In genomic region chr11:117782705-117783034, GRCm38 (mm10) we compare ENCODE assay signal across 8 mouse cellular contexts. TPM values are rescaled to one million over a fixed set of nuclear protein-coding genes. Genes with fewer than 3 reads are reported as not detected.
A peak's percentile ranks its signal among the peaks of the same experiment; 100 is the strongest.
DNase-seq lines count a peak whose midpoint lies in the region; ATAC-seq and TF ChIP-seq lines count a peak whose summit lies in the region.

No protein-coding gene starts in this region.

- WGBS in heart, embryonic 12.5 days, result 46% methylated on average over 9 of the region's 9 CpGs
- 57% methylated on average over 9 of the region's 9 CpGs for WGBS in forebrain, embryonic 16.5 days
- WGBS in liver, embryonic 16.5 days (ENCODE audit: insufficient replicate concordance), result 10% methylated on average over 9 of the region's 9 CpGs

- H3K4me1 ChIP-seq in heart, embryonic 12.5 days (replicated peaks), result peaks cover 49% of the 10 kb centered on the region
- H3K4me1 ChIP-seq in E14TG2a.4 (replicated peaks; ENCODE audit: low read depth, low read length), result peaks cover 74% of the 10 kb centered on the region
- peaks cover 26% of the 10 kb centered on the region for H3K4me1 ChIP-seq in forebrain, embryonic 16.5 days (replicated peaks; ENCODE audit: control insufficient read depth, insufficient read depth, low read length)
- H3K4me1 ChIP-seq in liver, embryonic 16.5 days (ENCODE audit: control insufficient read depth, low read depth, low read length), result peaks cover 47% of the 10 kb centered on the region

- H3K9ac ChIP-seq in heart, embryonic 12.5 days, result peak overlapping the region; percentile 69
- peak overlapping the region; percentile 54 for H3K9ac ChIP-seq in forebrain, embryonic 16.5 days (replicated peaks; ENCODE audit: low read depth, low read length)
- peak overlapping the region; percentile 90 for H3K9ac ChIP-seq in liver, embryonic 16.5 days (ENCODE audit: low read depth, low read length)

- H3K4me3 ChIP-seq in heart, embryonic 12.5 days, result peak overlapping the region; percentile 69
- H3K4me3 ChIP-seq in E14TG2a.4 (replicated peaks; ENCODE audit: low read length), result peak overlapping the region; percentile 87
- peak overlapping the region; percentile 39 for H3K4me3 ChIP-seq in forebrain, embryonic 16.5 days (replicated peaks; ENCODE audit: low read length)
- peak overlapping the region; percentile 87 for H3K4me3 ChIP-seq in liver, embryonic 16.5 days (ENCODE audit: low read depth, low read length)

- H3K27me3 ChIP-seq in heart, embryonic 12.5 days (replicated peaks), result peaks cover 8% of the 10 kb centered on the region; the same call in 1 of the 2 replicates
- peaks cover 12% of the 10 kb centered on the region; the same call in 1 of the 2 replicates for H3K27me3 ChIP-seq in E14TG2a.4 (ENCODE audit: insufficient read depth, low read length)
- peaks cover 29% of the 10 kb centered on the region for H3K27me3 ChIP-seq in forebrain, embryonic 16.5 days (replicated peaks; ENCODE audit: control insufficient read depth, insufficient read depth, low read length)
- H3K27me3 ChIP-seq in liver, embryonic 16.5 days (ENCODE audit: control insufficient read depth, insufficient read depth, low read depth, low read length), result no peaks in the 10 kb centered on the region

- H3K36me3 ChIP-seq in heart, embryonic 12.5 days, result peaks cover 5% of the 10 kb centered on the region
- H3K36me3 ChIP-seq in E14TG2a.4 (ENCODE audit: insufficient read depth, low read length), result peaks cover 35% of the 10 kb centered on the region
- H3K36me3 ChIP-seq in forebrain, embryonic 16.5 days (ENCODE audit: control insufficient read depth, insufficient read depth), result no peaks in the 10 kb centered on the region
- H3K36me3 ChIP-seq in liver, embryonic 16.5 days (ENCODE audit: control insufficient read depth, insufficient read depth), result peaks cover 36% of the 10 kb centered on the region

- no peak for ATAC-seq in heart, embryonic 12.5 days (ENCODE audit: insufficient number of reproducible peaks, low FRiP score)
- ATAC-seq in forebrain, embryonic 16.5 days, result no peak
- ATAC-seq in liver, embryonic 16.5 days (ENCODE audit: low read depth), result no peak

- no peak for DNase-seq in heart, adult 9 months (ENCODE audit: low spot score in 2 of 2)
- no peak for DNase-seq in ovary, adult 18-20 months (ENCODE audit: low spot score)
- DNase-seq in urinary bladder, adult 18-20 months (ENCODE audit: low spot score in 2 of 2), result no peak
- DNase-seq in ovary, postnatal 10 days (ENCODE audit: low spot score), result no peak

- peak overlapping the region; percentile 99 for H3K4me2 ChIP-seq in heart, embryonic 12.5 days
- peak overlapping the region; percentile 61 for H3K4me2 ChIP-seq in forebrain, embryonic 16.5 days (ENCODE audit: low read length)
- peak overlapping the region; percentile 97 for H3K4me2 ChIP-seq in liver, embryonic 16.5 days (ENCODE audit: low read depth, low read length)

- H3K27ac ChIP-seq in heart, embryonic 12.5 days (ENCODE audit: poor library complexity, severe bottlenecking), result peak overlapping the region; percentile 94
- H3K27ac ChIP-seq in forebrain, embryonic 16.5 days (ENCODE audit: low read length), result no peak overlapping the region
- H3K27ac ChIP-seq in liver, embryonic 16.5 days (ENCODE audit: low read length), result peak overlapping the region; percentile 99

- H3K9me3 ChIP-seq in heart, embryonic 12.5 days (replicated peaks), result no peaks in the 10 kb centered on the region
- no peaks in the 10 kb centered on the region for H3K9me3 ChIP-seq in E14TG2a.4 (ENCODE audit: low read length)
- H3K9me3 ChIP-seq in forebrain, embryonic 16.5 days (ENCODE audit: control insufficient read depth, low read length), result no peaks in the 10 kb centered on the region
- no peaks in the 10 kb centered on the region for H3K9me3 ChIP-seq in liver, embryonic 16.5 days (replicated peaks; ENCODE audit: control insufficient read depth, low read length)

- no peak for TF ChIP-seq CTCF in E14TG2a.4 (conservative IDR thresholded peaks at IDR 0.05; ENCODE audit: low read length)

RNA-seq across cellular contexts. Expression of gene Tmc6, which starts 0.7 kb away (rescaled TPM):
- 23.8 and 26.5 TPM in 2 replicates for polyA plus RNA-seq in heart, embryonic 12.5 days (2016; fragmentation: Nextera tagmentation; extraction: Ambion mirVana)
- polyA plus RNA-seq in forebrain, embryonic 16.5 days (2015; fragmentation: Nextera tagmentation; extraction: Ambion mirVana), result 2.7 and 3.3 TPM in 2 replicates
- polyA plus RNA-seq in liver, embryonic 16.5 days (2015; fragmentation: Nextera tagmentation; extraction: Ambion mirVana), result 45.6 and 46.2 TPM in 2 replicates

RNA-seq across cellular contexts. Expression of gene Tmc8, which starts 0.8 kb away (rescaled TPM):
- polyA plus RNA-seq in heart, embryonic 12.5 days (2016; fragmentation: Nextera tagmentation; extraction: Ambion mirVana), result 4.0 and 4.1 TPM in 2 replicates
- 0.78 and 0.99 TPM in 2 replicates for polyA plus RNA-seq in forebrain, embryonic 16.5 days (2015; fragmentation: Nextera tagmentation; extraction: Ambion mirVana)
- polyA plus RNA-seq in liver, embryonic 16.5 days (2015; fragmentation: Nextera tagmentation; extraction: Ambion mirVana), result 16.0 and 16.3 TPM in 2 replicates

RNA-seq across cellular contexts. Expression of gene 6030468B19Rik, which starts 14.8 kb away (rescaled TPM):
- 0.71 and 1.7 TPM in 2 replicates for polyA plus RNA-seq in heart, embryonic 12.5 days (2016; fragmentation: Nextera tagmentation; extraction: Ambion mirVana)
- not detected in 2 replicates for polyA plus RNA-seq in forebrain, embryonic 16.5 days (2015; fragmentation: Nextera tagmentation; extraction: Ambion mirVana)
- polyA plus RNA-seq in liver, embryonic 16.5 days (2015; fragmentation: Nextera tagmentation; extraction: Ambion mirVana), result 74.2 and 77.0 TPM in 2 replicates

RNA-seq across cellular contexts. Expression of gene Gm20708, which starts 26.8 kb away (rescaled TPM):
- polyA plus RNA-seq in heart, embryonic 12.5 days (2016; fragmentation: Nextera tagmentation; extraction: Ambion mirVana), result 0.78 and 0.82 TPM in 2 replicates
- polyA plus RNA-seq in forebrain, embryonic 16.5 days (2015; fragmentation: Nextera tagmentation; extraction: Ambion mirVana), result 0.19 and 0.90 TPM in 2 replicates
- 0.38 and 0.64 TPM in 2 replicates for polyA plus RNA-seq in liver, embryonic 16.5 days (2015; fragmentation: Nextera tagmentation; extraction: Ambion mirVana)

RNA-seq across cellular contexts. Expression of gene Syngr2, which starts 26.8 kb away (rescaled TPM):
- 68.9 and 69.3 TPM in 2 replicates for polyA plus RNA-seq in heart, embryonic 12.5 days (2016; fragmentation: Nextera tagmentation; extraction: Ambion mirVana)
- polyA plus RNA-seq in forebrain, embryonic 16.5 days (2015; fragmentation: Nextera tagmentation; extraction: Ambion mirVana), result 13.1 and 14.4 TPM in 2 replicates
- polyA plus RNA-seq in liver, embryonic 16.5 days (2015; fragmentation: Nextera tagmentation; extraction: Ambion mirVana), result 48.6 and 55.5 TPM in 2 replicates

Comparison
In these comparisons a context has a peak if more than half of its experiments do, and no peak if none do; other contexts are left out.
1. RNA of gene 6030468B19Rik, which starts 14.8 kb away (polyA plus RNA-seq): 74.2 to 77.0 TPM in liver, embryonic 16.5 days; 0.71 to 1.7 TPM in heart, embryonic 12.5 days and not detected in forebrain, embryonic 16.5 days; every median in the first group is over 10 times any median in the second.
2. Peak in every context shown above with its lines, with median percentiles within 50 percentile points of each other: H3K4me2 ChIP-seq, H3K4me3 ChIP-seq and H3K9ac ChIP-seq.